Mouse (Mus musculus): ENCODE data around the gene Pknox1. TPM values are rescaled to one million over a fixed set of nuclear protein-coding genes. Genes with fewer than 3 reads are reported as not detected.
A peak's percentile ranks its signal among the peaks of the same experiment; 100 is the strongest.
"Not testable (repeated sequence)": the region's sequence is repeated elsewhere in the genome, so short reads cannot be mapped to it uniquely, and the experiment has no call there.

The Pknox1 gene
- polyA plus RNA-seq (2012; rRNA removed), result 27.2 and 31.0 TPM in 2 replicates

DNA sequence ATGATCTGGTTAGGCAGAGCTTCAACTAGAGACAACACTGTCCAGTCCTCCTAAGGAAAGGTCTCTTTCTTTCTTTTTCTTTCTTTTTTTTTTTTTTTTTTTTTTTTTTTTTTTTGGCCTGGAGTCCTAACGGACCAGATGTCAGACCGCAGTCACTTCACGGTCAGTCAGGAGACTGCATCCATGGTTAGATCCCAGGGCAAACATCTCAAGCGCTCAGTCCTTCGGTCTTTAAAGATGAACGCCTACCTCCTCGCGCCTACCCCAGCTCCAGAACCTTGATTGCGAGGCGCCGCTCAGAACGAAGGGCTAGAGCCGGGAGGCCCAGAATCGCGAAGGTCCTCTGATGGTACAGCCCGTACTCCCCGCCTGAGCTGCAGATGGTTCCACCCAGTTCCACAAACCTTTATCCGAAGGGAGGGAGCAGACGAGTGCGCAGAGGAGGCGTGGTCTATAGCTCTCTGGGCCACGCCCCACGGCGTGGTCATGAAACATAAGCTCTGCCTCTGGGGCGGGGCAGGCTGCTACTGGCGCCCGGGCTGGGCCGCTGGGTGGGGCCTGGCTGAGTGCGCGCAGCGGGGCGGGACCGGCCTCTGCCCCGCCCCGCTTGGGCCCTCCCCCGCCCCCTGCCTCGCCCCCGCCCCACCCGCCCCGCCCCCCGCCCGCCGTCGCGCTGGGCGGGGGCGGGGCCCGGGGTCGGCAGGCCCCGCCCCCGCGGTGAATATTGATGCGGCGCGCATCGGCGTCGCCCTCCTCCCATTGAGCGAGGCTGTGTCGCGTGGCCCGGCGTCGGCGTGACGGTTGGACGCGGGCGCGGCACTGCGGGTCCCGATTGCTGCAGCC is at the start of gene Pknox1:
TSS of gene Pknox1 (plus strand) at position 720 of the 843 bp plus-strand sequence.
- DNase-seq (ENCODE audit: extremely low spot score in 1 of 2, low spot score in 1 of 2), result peak; percentile 98 to 100

DNA sequence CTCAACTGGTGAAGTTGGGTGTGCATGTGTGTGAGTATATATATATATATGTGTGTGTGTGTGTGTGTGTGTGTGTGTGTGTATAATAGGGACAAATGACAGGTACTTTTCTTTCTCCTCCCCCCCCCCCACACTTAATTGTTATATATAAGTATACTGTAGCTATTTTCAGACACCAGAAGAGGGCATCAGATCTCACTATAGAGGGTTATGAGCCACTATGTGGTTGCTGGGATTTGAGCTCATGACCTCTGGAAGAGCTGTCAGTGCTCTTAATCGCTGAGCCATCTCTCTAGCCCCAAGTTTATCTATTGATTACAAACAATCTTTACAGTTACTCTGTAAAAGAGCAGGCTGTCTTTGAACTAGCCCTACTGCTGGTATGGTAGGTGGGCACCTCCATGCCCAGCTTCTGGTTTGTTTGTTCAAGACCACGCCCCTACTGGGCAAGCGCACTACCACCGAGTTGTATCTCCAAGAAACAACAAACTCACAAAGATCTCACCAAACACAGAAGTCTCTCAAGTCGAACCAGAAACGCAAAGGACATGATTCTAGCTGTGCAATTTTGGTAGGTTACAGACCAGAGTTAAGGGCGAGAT is 45.1 kb upstream of the Pknox1 start:
- no peak for DNase-seq (ENCODE audit: extremely low spot score in 1 of 2, low spot score in 1 of 2)

GRCm38 (mm10) chr17:31519946-31520838 is 44.3 kb upstream of the Pknox1 start, which contains the start of the genes Wdr4 and Ndufv3:
Gene Wdr4 (minus strand): TSS chr17:31519980.
Gene Ndufv3 (plus strand): TSS chr17:31520115.
- DNase-seq (ENCODE audit: extremely low spot score in 1 of 2, low spot score in 1 of 2), result peak; percentile 98 to 99

GRCm38 (mm10) chr17:31520895-31521294 is 43.6 kb upstream of the Pknox1 start:
- DNase-seq (ENCODE audit: extremely low spot score in 1 of 2, low spot score in 1 of 2), result peak in 1 of 2 experiments; percentile 38

DNA sequence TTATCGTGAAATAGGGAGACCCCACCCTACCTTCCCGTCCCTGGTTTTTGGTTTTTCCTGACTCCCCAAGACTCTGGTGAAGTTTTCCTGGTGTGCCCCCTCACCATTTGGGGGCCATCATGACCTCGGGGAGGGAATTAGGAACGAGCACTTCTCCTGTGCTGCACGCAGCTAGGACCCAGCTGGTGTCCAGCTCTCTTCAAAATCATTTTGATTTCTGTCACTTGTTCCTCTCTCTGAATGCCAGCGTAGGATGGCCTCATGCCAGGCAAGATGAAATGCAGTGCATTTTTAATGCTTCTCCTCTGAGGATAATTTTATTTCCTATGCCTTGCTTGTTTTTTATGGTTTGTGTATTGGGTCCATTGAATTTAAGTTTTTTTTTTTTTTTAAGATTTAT is 42.6 kb upstream of the Pknox1 start:
- no peak for DNase-seq (ENCODE audit: extremely low spot score in 1 of 2, low spot score in 1 of 2)

- DNase-seq (ENCODE audit: extremely low spot score in 1 of 2, low spot score in 1 of 2), result no peak
Measured at GRCm38 (mm10) chr17:31525114-31525513, 39.4 kb upstream of the Pknox1 start.

DNA sequence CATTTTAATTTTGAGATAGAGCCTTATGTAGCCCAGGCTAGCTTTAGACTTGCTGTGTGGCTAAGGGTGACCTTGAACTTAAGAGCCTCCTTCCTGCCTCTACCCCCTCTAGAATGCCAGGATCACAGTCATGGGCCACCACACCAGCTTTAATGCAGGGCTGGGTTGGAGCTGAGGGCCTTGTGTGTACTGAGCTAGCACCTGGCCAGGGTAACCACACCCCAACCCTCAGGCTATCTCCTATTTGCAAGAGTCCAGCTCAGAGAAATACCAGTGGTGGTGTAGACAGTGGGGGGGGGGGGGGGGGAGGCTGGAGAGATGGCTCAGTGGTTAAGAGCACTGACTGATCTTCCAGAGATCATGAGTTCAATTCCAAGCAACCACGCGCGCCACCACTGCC is 38.7 kb upstream of the Pknox1 start:
- no peak for DNase-seq (ENCODE audit: extremely low spot score in 1 of 2, low spot score in 1 of 2)

DNA sequence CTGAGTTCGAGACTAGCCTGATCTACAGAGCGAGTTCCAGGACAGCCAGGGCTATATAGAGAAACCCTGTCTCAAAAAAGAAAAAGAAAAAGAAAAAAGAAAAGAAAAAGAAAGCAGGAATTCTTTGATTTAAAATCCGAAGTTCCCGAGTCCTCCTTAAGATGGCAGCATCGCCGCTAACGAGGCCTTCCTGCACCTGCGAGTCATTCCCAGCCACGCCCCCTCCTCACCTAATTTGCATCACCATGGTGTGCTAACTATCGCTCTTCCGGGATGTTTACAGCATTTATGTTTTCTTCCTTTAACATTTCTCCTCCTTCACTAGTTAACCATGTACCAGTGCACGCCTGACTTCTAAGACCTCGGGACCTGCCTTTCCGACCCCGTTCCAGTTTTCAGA is 35.2 kb upstream of the Pknox1 start:
- peak in 1 of 2 experiments; percentile 51 for DNase-seq (ENCODE audit: extremely low spot score in 1 of 2, low spot score in 1 of 2)

DNA sequence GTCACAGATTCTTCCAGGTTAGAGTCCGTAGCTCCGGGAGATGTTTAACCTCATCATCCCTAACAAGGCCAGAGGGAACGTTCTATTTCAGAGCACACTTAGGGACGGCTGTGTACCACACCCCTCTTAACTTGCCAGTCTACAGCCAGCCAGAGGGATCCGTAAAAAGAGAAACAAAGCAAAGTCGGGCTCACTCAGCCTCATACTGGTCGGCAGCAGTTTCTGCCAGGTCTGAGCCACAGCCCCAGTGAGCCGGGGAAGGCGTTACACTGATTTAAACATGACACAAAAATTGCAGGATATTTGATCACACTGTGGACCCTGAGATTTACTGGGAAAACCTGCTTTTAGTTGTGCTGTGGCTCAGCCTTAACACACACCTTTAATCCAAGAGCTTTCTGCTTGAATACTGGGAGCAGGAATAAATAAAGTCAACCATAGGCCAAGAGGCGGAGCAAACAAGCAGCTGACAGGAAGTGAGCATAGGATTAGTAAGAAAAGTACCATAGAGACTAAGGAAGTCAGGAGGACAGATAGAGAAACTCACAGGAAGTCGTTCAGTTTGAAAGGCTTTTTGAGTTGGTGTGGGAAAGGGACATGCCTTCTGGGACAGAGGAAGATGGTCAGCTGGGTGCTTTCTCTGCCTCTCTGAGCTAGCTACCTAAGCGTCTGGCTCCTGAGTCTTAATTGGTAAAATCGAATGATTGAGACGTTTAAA is 32.9 kb upstream of the Pknox1 start:
- DNase-seq (ENCODE audit: extremely low spot score in 1 of 2, low spot score in 1 of 2), result no peak

DNA sequence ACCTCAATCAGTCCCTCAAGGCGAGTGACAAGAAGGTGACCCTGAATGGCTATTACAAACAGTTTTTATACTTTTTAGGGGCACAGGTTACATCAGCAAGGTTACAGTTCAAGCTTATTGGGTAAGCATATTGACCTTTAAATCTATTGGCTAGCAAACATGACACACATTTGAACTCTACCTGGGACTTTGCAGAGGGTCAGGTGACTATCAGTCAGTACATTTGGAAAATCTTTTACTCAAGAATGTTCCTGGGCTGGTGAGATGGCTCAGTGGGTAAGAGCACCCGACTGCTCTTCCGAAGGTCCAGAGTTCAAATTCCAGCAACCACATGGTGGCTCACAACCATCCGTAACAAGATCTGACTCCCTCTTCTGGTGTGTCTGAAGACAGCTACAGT is 32.2 kb upstream of the Pknox1 start:
- DNase-seq (ENCODE audit: extremely low spot score in 1 of 2, low spot score in 1 of 2), result not testable (repeated sequence)

GRCm38 (mm10) chr17:31535358-31535757 is 29.2 kb upstream of the Pknox1 start:
- no peak for DNase-seq (ENCODE audit: extremely low spot score in 1 of 2, low spot score in 1 of 2)

DNA sequence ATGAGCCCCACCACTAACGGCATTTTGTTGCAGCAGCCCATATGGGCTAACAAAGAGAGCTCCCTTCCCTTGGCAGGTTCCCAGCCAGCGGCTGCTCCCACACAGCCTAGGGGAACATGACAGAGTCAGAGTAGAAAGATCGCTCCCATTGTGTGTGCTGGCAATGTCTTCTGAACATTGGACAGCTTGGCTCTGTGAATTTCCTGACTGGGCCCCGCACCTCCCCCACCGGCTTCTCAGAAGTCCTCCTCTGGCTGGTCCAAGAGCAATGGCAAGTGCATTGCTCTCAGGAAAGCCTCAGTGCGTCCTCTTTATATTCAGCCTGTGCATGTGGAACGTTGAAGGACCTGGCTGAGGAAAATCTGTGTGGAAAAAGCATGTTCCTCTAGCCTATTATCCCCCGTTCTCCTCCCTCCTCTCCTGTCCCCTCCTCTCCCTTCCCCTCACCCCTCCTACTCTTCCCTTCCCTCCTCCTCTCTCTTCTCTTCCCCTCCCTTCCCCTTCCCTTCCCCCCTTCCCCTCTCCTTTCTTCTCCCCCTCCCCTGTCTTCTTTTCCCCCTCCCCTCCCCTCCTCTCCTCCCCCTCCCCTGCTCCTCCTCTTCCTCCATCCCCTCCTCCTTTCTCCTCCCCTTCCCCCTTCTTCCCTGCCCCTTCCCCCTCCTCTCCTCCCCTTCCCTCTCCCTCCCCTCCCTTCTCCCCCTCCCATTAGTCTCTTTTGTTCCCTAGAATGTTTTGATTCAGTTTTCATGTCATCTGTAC is 28.5 kb upstream of the Pknox1 start:
- peak; percentile 67 to 82 for DNase-seq (ENCODE audit: extremely low spot score in 1 of 2, low spot score in 1 of 2)

DNA sequence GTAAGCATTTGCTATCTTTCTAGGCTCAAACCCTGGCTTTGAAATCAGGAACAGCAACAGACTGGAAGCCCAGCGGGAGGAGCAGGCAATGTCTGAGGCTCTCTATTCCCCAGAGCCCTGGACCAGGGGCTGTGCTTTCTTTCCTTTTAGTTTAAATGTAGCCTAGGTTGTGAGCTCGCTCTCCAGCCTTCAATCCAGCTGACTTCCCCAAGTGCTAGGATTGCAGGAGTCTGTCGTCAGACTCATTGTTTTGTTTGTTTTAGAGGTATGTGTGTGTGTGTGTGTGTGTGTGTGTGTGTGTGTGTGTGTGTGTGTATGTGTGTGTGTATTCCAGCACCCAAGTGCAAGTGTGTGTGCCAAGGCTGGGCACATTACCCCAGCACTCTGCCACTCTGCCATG is 24.4 kb upstream of the Pknox1 start:
- no peak for DNase-seq (ENCODE audit: extremely low spot score in 1 of 2, low spot score in 1 of 2)

- DNase-seq (ENCODE audit: extremely low spot score in 1 of 2, low spot score in 1 of 2), result no peak
Measured at GRCm38 (mm10) chr17:31540809-31541459, 23.6 kb upstream of the Pknox1 start.

GRCm38 (mm10) chr17:31541460-31541831 is 23.1 kb upstream of the Pknox1 start:
- no peak for DNase-seq (ENCODE audit: extremely low spot score in 1 of 2, low spot score in 1 of 2)

DNA sequence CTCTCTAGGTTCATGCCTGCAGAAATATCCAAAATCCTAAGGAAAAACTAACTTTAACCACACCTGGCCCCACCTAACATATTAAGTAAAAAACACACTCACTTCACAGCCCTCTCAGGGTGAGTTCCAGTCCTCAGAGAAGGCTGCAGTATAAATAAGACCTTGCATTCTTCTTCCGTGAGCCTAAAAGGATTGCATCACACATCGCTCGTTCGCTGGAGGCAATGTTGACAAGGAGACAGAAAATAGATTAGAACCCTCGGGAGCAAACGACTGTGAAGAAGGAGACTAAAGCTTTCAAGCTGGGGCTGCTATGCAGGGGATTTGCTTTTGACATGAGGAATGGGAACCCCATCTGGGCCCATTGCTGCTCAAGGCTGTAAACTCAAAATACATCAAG is 21.0 kb upstream of the Pknox1 start:
- no peak for DNase-seq (ENCODE audit: extremely low spot score in 1 of 2, low spot score in 1 of 2)

DNA sequence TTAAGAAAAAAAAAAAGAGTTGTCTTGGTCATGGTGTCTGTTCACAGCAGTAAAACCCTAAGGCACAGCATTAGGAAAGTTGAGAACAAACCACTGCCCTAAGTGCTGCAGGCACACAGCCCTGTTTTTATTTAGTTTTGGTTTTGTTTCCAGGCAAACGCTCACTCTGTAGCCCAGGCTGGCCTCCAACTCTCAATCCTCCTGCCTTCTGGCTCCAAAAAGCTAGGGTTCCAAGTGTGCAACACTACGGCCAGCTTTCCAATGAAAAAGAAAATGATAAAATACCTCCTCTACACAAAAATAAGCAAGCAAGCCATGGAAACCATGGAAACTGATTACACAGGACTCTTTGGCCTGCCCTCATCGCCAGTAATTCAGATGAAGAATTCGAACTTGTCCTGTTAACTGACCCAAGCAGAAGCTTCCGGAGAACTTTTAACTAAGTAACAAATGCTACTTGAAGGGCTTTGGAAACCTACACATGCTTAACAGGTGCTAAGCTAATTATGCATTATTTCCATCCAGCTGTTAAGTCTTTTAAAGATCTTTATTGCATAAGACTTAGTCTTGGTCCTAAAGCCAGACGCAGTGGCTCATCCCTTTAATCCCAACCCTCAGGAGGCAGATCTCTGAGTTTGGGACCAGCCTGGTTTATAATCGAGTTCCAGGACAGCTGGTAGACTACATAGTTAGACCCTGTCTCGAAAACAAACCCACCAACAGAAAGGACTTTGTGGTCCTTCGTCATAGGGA is 17.9 kb upstream of the Pknox1 start:
- no peak for DNase-seq (ENCODE audit: extremely low spot score in 1 of 2, low spot score in 1 of 2)

GRCm38 (mm10) chr17:31547974-31548373 is 16.6 kb upstream of the Pknox1 start:
- DNase-seq (ENCODE audit: extremely low spot score in 1 of 2, low spot score in 1 of 2), result no peak
